Mouse (Mus musculus) 3134 (cell line): Measurements from ENCODE around the gene Hist1h2bn.
"Not testable (repeated sequence)": the region's sequence is repeated elsewhere in the genome, so short reads cannot be mapped to it uniquely, and the experiment has no call there.

ENCODE experiments used
- DNase-seq: peaks from one replicate; pipeline ENCODE4 v3.0.0-alpha.2; 2011; ENCODE audit warnings: low spot score; ENCODE audit not compliant: insufficient read length; ENCODE audit errors: extremely low read depth

Gene Hist1h2bn

DNA sequence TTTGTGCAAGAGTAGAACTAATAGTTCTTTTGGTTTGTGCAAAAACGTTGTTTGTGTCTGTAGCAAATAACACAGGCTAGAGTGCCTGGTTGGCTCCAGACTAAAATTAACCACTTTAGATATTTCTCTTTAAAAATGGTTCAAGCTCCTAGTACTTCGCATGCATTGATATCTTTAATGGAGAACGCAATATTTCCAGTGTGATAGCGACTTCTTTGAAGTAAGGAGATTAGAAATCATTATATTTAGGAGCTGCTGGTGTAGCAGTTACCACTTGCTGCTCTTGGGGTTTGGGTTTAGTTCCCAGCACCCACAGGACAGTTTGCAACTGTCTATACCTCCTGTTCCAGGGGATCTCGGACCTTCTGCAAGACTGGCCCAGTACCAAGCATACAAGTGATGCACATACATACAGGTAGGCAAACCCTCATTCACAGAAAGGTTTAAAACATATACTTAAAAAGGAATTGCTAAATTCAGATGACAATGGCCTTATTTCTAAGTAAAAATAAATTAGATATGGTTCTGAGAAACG, 27.2 kb downstream of the Hist1h2bn start:
- peak; percentile 28 for DNase-seq

DNA sequence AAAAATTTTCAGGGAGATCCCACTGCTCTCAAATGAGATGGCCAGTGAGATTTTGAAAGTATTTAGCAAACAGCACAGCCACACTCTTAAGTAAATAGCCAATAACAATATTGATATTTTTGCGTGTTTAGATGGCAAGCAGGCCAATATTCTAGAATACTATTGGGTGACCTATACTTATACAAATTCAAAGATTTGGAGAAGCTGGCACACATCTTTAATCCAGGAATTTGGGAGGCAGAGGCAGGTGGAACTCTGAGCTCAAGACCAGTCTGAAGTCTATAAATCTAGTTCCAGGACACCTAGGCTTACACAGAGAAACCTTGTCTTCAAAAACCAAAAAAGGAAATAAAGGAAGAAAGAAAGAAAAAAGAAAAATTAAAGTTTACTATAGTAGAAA, 27.7 kb downstream of the Hist1h2bn start:
- peak; percentile 29 for DNase-seq

DNA sequence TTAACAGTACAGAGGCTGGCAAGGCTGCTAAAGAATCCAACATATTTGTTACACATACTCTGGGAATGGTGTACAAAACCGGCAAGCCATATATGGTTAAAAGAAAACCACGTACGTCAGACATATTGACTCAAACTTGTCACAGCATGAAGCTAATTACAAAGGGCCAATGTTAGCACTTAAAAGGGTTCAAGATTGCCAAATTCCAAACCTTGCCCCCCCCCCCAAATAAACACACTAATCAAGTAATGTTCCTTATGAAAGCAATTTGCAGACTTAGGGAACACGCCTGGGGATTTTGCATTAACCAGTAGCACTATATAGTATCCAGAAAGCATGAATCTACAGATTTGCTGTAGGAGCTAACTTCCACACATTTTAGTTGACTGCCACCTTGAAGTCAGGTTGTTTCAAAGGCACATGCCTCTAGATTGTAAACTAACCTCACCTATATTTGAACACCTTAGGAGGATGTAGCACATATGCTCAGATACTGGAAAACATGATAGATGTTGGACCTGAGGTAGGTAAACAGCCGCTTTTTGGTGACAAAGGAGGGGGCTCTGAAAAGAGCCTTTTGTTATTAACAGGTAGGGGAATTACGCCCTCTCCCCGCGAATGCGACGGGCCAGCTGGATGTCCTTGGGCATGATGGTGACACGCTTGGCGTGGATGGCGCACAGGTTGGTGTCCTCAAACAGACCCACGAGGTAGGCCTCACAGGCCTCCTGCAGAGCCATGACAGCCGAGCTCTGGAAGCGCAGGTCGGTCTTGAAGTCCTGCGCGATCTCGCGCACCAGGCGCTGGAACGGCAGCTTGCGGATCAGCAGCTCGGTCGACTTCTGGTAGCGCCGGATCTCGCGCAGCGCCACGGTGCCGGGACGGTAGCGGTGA, 28.7 kb downstream of the Hist1h2bn start:
- DNase-seq = peak; percentile 85

DNA sequence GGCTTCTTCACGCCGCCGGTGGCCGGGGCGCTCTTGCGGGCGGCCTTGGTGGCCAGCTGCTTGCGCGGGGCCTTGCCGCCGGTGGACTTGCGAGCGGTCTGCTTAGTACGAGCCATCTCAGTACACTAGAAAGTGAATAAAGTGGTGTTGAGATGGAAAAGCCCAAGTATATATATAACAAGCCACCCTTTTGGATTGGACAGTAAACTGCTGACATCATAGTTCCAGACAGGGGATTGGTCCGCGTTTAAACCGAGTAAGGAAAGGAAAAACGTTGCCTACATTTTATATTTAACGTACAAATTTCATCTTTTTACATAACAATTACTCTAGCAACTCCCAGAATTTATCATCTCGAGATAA, 29.3 kb downstream of the Hist1h2bn start, which contains the start of gene Hist1h3i:
TSS of gene Hist1h3i (minus strand) at position 116 of the 363 bp plus-strand sequence.
- DNase-seq = peak; percentile 89

DNA sequence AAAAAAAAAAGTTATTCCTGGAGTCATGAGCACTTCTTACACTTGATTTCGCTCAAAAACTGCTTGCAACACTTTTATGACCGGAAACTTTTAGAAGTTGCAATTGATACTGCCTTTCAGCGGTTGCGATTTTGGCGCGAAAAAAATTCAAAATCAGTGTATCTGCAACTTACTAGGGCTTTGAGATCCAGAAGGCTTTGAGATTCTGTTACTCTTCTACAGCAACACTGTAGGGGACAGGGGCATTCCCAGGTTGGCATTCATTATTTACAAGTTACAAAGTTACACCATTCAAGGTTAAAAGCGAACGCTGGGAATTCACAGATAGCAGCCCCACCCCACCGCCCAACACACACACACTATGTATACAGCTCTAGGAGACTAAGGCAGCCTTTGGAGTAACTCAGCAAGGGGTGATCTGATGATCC, 29.8 kb downstream of the Hist1h2bn start:
- peak; percentile 48 for DNase-seq

DNA sequence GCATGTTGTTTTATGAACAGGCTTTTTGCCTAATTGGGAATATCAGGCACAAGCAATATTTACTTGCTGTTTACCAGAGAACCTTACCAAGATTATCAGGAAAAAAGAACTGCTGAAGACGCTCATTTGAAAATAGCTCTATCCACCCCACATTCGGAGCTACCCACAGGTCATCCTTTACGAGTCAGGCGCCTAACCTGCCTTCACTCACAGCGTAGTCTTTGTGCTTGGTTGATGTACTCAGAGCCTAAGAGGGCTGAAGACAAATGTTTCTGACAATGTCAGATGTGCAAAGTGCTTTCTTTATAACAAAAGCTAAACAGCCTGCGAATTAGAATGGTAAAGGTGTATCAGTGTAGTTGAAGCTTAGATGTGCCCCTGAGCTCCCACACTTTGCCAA, 30.4 kb downstream of the Hist1h2bn start:
- no peak for DNase-seq

DNA sequence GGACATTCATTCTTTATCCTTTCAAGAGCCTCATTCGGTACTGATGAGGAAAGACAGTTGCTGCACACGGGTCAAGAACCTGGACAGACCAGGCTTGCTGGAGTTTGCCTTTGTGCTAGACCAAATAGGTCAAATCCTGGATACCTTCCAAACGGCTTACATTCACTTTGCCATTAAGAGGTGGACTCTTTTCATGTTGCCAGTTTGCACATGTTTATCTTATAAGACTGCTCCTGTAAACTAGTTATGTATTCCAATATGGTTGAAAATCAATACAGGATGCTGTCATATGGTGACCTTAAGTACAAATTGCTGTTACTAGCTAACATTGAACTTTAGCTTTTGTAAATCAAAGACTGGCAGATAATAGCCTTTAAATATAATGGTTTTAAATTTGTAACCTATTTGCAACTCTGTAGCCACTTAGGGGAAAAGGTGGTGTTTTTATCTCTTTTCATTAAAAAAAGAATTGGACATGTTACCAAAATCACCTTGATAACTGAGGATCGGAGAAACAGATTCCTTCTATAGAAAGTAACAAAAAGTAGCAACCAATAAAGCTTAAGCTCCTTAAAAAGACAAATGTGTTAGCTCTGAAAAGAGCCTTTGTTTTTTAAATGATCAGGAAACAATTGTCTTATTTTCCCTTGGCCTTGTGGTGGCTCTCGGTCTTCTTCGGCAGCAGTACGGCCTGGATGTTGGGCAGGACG, 32.4 kb downstream of the Hist1h2bn start:
- peak; percentile 79 for DNase-seq

DNA sequence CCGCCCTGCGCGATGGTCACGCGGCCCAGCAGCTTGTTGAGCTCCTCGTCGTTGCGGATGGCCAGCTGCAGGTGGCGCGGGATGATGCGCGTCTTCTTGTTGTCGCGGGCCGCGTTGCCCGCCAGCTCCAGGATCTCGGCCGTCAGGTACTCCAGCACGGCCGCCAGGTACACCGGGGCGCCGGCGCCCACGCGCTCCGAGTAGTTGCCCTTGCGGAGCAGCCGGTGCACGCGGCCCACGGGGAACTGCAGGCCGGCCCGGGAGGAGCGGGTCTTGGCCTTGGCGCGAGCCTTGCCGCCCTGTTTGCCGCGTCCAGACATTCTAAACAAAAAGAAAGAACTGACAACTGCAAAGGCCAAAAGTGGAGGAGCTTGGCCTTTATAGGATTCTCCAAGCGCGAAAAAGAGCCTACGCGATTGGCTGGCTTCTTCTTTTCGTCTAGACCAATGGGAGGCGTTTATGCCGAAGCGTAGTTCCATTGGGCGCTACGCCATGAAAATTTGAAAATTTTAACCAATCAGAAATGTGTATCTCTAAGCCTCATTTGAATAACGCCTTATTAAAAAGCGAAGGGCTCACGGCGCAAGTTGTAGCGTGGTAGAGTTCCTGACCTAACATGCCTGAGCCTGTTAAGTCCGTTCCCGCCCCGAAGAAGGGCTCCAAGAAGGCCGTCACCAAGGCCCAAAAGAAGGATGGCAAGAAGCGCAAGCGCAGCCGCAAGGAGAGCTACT, 33.1 kb downstream of the Hist1h2bn start, which contains the start of the genes Hist1h2an and Hist1h2bp:
TSS of gene Hist1h2an (minus strand) at position 320 of the 731 bp plus-strand sequence.
TSS of gene Hist1h2bp (plus strand) at position 563 of the 731 bp plus-strand sequence.
- peak; percentile 92 for DNase-seq

DNA sequence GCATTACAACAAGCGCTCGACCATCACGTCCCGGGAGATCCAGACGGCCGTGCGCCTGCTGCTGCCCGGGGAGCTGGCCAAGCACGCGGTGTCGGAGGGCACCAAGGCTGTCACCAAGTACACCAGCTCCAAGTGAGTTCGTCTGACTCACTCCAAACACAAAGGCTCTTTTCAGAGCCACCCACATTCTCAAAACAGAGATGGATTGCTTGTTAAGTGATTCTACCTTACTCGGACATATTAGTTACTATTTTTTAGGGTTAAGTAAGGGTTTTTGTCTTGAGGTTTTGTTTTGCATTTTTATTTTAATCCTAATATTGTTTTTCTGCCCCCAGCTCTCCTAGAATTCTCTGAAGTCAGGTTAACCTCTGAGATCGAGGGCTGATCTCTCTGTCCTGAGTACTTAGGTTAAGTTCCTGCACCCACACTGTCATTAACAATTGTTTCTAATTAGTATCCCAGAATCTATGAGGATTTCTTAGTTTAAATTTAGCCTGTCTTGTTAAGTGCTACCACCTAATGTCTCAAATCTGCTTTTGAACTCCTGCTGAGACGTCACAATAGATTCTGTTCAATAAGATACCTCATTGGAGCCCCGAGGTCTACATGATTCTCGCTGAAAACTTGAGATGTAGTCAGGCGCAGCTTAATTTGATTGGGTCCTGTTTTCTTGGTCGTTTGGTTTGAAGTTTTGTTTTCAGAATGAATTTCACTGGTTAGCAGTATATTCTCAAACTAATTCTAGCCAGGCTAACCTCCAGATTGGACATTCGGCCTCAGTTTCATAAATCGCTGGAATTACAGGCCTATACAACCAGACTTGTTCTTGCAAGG, 34.1 kb downstream of the Hist1h2bn start:
- DNase-seq = peak; percentile 63

DNA sequence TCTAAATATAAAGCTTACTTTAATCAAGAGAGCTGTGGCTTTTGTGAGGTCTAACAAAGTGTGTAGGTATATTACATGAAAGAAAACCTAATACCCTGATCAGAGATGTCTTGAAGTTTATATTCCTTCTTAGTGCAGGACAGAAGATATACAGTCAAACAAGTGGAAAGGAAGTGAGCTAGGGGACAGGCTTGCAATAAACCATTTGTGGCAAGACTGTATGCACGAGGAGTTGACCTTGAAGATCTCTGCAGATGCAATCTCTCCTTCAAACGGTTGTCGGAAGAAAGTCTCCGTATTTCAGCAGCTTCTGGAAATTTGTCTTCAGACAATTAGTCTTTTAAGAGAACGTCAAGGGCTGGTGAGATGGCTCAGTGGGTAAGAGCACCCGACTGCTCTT, 36.0 kb downstream of the Hist1h2bn start:
- DNase-seq = no peak

DNA sequence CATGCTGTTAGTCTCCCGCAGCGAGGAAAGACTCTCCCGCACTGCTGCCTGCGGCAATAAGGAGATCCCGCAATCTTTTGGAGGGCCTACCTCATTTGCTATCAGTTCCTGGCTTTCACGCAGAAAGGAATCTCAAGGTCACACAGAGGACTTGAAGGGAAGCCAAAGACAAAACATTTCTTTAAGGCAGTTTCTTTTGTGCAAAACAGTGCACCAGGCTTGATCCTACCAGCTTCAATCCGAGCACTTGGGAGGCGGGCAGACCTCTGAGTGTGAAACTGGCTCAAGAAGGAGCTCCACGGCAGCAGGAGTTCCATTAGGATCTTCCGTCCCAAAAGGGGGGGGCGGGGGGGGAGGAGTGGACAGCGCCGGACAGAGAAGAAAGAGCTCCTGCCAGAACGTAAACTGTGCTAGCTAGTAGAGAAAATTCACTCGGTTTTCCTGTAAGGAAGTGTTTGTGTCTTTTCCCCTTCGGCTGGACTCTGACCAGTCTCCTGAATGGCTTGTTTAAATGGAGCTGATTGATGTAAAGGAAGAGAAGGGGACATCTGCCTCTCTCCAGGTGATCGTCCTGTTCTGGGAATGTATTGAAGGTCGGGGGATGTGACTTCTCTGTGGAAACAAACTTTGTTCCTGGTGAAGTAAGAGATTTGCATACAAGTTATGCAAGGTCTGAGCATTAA, 36.8 kb downstream of the Hist1h2bn start:
- DNase-seq = no peak

DNA sequence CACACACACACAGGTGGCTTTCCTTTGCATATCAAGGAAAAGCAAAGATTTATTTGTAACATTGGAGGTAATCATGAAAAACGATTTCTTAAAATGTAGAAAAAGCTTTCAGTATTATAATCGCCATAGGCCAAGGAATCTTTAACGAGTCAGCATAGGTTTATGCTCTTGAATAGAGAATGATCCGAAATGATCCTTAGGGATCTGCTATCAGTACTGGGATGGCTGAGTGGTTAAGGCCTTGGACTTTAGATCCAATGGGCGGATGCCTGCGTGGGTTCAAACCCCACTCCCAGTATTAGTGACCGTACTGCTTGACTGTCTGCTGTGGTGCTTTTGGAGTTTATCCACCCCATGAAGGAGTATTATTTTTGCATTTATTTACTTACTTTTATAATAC, 41.7 kb downstream of the Hist1h2bn start:
- DNase-seq = no peak

DNA sequence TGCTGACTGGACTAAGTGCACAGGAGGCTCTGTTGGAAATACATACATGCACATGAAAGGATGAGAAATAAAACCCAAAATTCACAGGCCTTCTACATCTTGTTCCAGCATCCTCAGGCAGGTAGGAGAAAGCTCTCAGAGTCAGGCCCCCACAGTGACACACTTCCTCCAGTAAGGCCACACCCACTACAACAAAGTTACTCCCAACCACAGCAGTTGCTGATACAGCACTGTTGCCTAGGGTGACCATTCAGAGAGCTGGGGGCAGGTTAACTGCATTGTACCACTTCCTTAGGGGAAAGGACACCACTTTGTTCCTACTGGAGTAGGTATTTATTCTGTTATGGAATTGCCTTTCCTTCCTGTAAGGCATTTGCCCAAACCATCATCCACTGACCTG, 43.2 kb downstream of the Hist1h2bn start:
- not testable (repeated sequence) for DNase-seq

DNA sequence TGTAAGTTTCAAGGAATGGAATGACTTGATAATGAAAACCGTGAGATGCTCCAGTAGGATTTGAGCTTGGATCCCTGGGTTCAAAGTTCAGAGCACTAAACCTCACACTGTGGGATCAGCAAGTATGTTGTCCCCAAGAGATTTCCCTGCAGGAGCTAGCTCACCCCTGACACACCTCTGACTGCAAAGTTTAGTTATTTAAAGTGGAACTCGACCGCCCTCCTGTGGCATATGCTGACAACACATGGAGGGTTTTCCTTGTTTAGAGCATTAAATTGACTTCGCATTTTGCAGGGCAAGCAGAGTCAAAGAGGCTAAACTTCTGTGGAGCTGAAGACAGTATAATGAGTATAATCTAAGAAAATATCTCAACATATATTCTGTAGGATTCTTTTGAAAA, 49.1 kb downstream of the Hist1h2bn start:
- DNase-seq = not testable (repeated sequence)
